Mouse (Mus musculus): ENCODE results near the gene Gm17693. TPM values are rescaled to one million over a fixed set of nuclear protein-coding genes. Genes with fewer than 3 reads are reported as not detected.

Gene Gm17693
- polyA plus RNA-seq (2012; rRNA removed), result not detected in 2 replicates

DNA sequence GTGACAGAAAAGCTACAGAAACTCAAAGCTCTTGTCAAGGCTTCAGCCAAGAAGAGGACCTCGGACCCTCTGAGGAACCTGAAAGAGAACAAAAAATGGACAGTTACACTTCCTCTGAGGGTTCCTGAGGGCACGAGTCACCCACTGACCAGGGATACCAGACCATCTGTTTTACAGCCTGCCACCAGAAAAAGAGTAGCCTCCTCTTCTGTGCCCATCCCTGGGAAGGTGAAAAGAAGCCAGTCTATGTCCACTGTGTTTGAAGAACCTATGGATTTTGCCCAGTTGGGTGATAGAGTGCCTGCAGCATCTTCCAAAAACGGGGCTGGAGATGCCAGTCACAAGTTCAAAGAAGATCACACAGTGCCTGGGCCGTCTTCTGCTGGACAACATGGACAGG lies at the start of gene Gm17693:
TSS of gene Gm17693 (plus strand) at position 301 of the 400 bp plus-strand sequence.

